Mouse (Mus musculus) heart, embryonic 13.5 days (tissue): ENCODE data around the gene Rbm5. TPM values are rescaled to one million over a fixed set of nuclear protein-coding genes. Genes with fewer than 3 reads are reported as not detected.

Experiments used
- polyA plus RNA-seq: library from polyadenylated mRNA; unstranded; fragments of >200 nt; fragmentation: Nextera tagmentation; extraction: Ambion mirVana; gene quantifications from 2 replicates; pipeline ENCODE4 v1.2.1, GENCODE M21; 2015

Rbm5 gene
- polyA plus RNA-seq, 1 experiment from 2014 or later = 121 TPM

Other genes with a start within 250 kb of the Rbm5 start
- 30.4 and 32.3 TPM in 2 replicates for gene Tmem115, start 237.1 kb downstream of the Rbm5 start, polyA plus RNA-seq
- gene Cyb561d2, start 228.8 kb downstream of the Rbm5 start, polyA plus RNA-seq = 17.7 and 19.1 TPM in 2 replicates
- gene Nprl2, start 228.8 kb downstream of the Rbm5 start, polyA plus RNA-seq = 27.8 and 27.9 TPM in 2 replicates
- not detected in 2 replicates for gene Zmynd10, start 223.7 kb downstream of the Rbm5 start, polyA plus RNA-seq
- gene Rassf1, start 219.4 kb downstream of the Rbm5 start, polyA plus RNA-seq = 47.6 and 56.1 TPM in 2 replicates
- gene Tusc2, start 207.7 kb downstream of the Rbm5 start, polyA plus RNA-seq = 44.5 and 51.6 TPM in 2 replicates
- gene Hyal2, start 203.1 kb downstream of the Rbm5 start, polyA plus RNA-seq = 94.0 and 104 TPM in 2 replicates
- 6.3 and 7.5 TPM in 2 replicates for gene Hyal1, start 194.1 kb downstream of the Rbm5 start, polyA plus RNA-seq
- gene Naa80, start 192.1 kb downstream of the Rbm5 start, polyA plus RNA-seq = 13.9 and 14.6 TPM in 2 replicates
- 0.48 and 0.68 TPM in 2 replicates for gene Hyal3, start 190.2 kb downstream of the Rbm5 start, polyA plus RNA-seq
- 35.7 and 41.3 TPM in 2 replicates for gene Ifrd2, start 183.4 kb downstream of the Rbm5 start, polyA plus RNA-seq
- gene Sema3b, start 161.8 kb downstream of the Rbm5 start, polyA plus RNA-seq = 9.9 and 11.8 TPM in 2 replicates
- gene Gnai2, start 135.6 kb downstream of the Rbm5 start, polyA plus RNA-seq = 387 and 392 TPM in 2 replicates
- 2.8 and 2.9 TPM in 2 replicates for gene Slc38a3, start 101.5 kb downstream of the Rbm5 start, polyA plus RNA-seq
- gene Gnat1, start 91.3 kb downstream of the Rbm5 start, polyA plus RNA-seq = 0.90 and 1.3 TPM in 2 replicates
- gene Sema3f, start 60.5 kb downstream of the Rbm5 start, polyA plus RNA-seq = 4.5 and 6.3 TPM in 2 replicates
- 46.5 and 48.4 TPM in 2 replicates for gene Rbm6, start 102.2 kb upstream of the Rbm5 start, polyA plus RNA-seq
- gene Mon1a, start 117.2 kb upstream of the Rbm5 start, polyA plus RNA-seq = 8.1 and 9.1 TPM in 2 replicates
- gene Mst1r, start 135.9 kb upstream of the Rbm5 start, polyA plus RNA-seq = 2.7 and 4.1 TPM in 2 replicates
- not detected in 2 replicates for gene Actl11, start 157.5 kb upstream of the Rbm5 start, polyA plus RNA-seq
- gene Camkv, start 164.7 kb upstream of the Rbm5 start, polyA plus RNA-seq = 0.63 and 1.0 TPM in 2 replicates
- 11.9 and 12.4 TPM in 2 replicates for gene Traip, start 179.1 kb upstream of the Rbm5 start, polyA plus RNA-seq
- gene Uba7, start 204.5 kb upstream of the Rbm5 start, polyA plus RNA-seq = 31.7 and 35.0 TPM in 2 replicates
- 3.8 and 4.6 TPM in 2 replicates for gene Gm20661, start 212.1 kb upstream of the Rbm5 start, polyA plus RNA-seq
- 50.6 and 52.7 TPM in 2 replicates for gene Inka1, start 214.9 kb upstream of the Rbm5 start, polyA plus RNA-seq
- 7.6 and 7.7 TPM in 2 replicates for gene Cdhr4, start 221.5 kb upstream of the Rbm5 start, polyA plus RNA-seq
- 0.71 TPM in 1 of 2 replicates, not detected in the other for gene Gm20662, start 225.4 kb upstream of the Rbm5 start, polyA plus RNA-seq
- gene Ip6k1, start 231.5 kb upstream of the Rbm5 start, polyA plus RNA-seq = 37.0 and 40.7 TPM in 2 replicates